Mouse (Mus musculus) neural tube, embryonic 11.5 days (tissue): ENCODE measurements around the gene Pole3. TPM values are rescaled to one million over a fixed set of nuclear protein-coding genes. Genes with fewer than 3 reads are reported as not detected.

Experiments used
- ATAC-seq: fragments of 200-750 bp; cut with Nextera tagmentation; 2 replicates; pipeline ENCODE4 v1.8.0; 2017; ENCODE audit warnings: moderate number of reproducible peaks, mild to moderate bottlenecking, moderate TSS enrichment, moderate library complexity; ENCODE audit not compliant: insufficient read depth, low FRiP score, low TSS enrichment
- DNase-seq: peaks from one replicate; pipeline ENCODE4 v3.0.0-alpha.2; 2015; ENCODE audit warnings: low spot score
- H3K27ac ChIP-seq: fragments of 300-500 bp; sonication (generic); 2 replicates; pipeline ENCODE4 v1.5.1; 2014; ENCODE audit warnings: low read depth, mild to moderate bottlenecking, low read length
- H3K27me3 ChIP-seq: fragments of 300-500 bp; sonication (generic); 2 replicates; pipeline ENCODE4 v1.6.1; 2014; ENCODE audit warnings: mild to moderate bottlenecking, low read length, mixed read lengths; ENCODE audit not compliant: control insufficient read depth, insufficient read depth
- H3K36me3 ChIP-seq: fragments of 300-500 bp; sonication (generic); 2 replicates; pipeline ENCODE4 v1.6.1; 2014; ENCODE audit warnings: mild to moderate bottlenecking, low read length, moderate library complexity, mixed read lengths; ENCODE audit not compliant: control insufficient read depth, insufficient read depth
- H3K4me1 ChIP-seq: fragments of 300-500 bp; sonication (generic); 2 replicates; pipeline ENCODE4 v1.6.1; 2014; ENCODE audit warnings: low read length, mixed read lengths; ENCODE audit not compliant: control insufficient read depth, insufficient read depth
- H3K4me2 ChIP-seq: fragments of 300-500 bp; sonication (generic); 2 replicates; pipeline ENCODE4 v1.6.1; 2014; ENCODE audit warnings: low read depth, mild to moderate bottlenecking, moderate library complexity
- H3K4me3 ChIP-seq: fragments of 300-500 bp; sonication (generic); 2 replicates; pipeline ENCODE4 v1.5.1; 2014; ENCODE audit warnings: low read depth, low read length
- H3K9ac ChIP-seq: fragments of 300-500 bp; sonication (generic); 2 replicates; pipeline ENCODE4 v1.6.1; 2014; ENCODE audit warnings: mild to moderate bottlenecking, low read length
- H3K9me3 ChIP-seq: fragments of 300-500 bp; sonication (generic); 2 replicates; pipeline ENCODE4 v1.6.1; 2016; ENCODE audit warnings: low read length; ENCODE audit not compliant: control insufficient read depth
- WGBS: fragments of 180-500 bp; shearing (Covaris S2); extraction: QIAGEN DNeasy Blood & Tissue Kit; methylation state at CpG from one replicate; pipeline ENCODE4 v1.1.7; 2014; 5-methylcytosine and 5-hydroxymethylcytosine counted together
- polyA plus RNA-seq: library from polyadenylated mRNA; unstranded; fragments of >200 nt; fragmentation: Nextera tagmentation; extraction: Ambion mirVana; gene quantifications from 2 replicates; pipeline ENCODE4 v1.2.1, GENCODE M21; 2014

Pole3 gene
- polyA plus RNA-seq, 1 experiment from 2014 or later: 108 TPM

GRCm38 (mm10) chr4:62503374-62503970 lies 21.4 kb downstream of the Pole3 start, which contains the start of gene Hdhd3:
Gene Hdhd3, minus strand, starts transcription at chr4:62503467.
- H3K4me1 ChIP-seq: peaks cover 3% of the 10 kb centered on the region; the same call in 1 of the 2 replicates
- no peak within 1 kb of the TSS for H3K27ac ChIP-seq
- peak within 1 kb of the TSS; percentile 59 for H3K4me2 ChIP-seq
- ATAC-seq: no peak
- H3K27me3 ChIP-seq: no peaks in the 10 kb centered on the region
- no peaks in the 10 kb centered on the region for H3K9me3 ChIP-seq
- H3K4me3 ChIP-seq: peak within 1 kb of the TSS; percentile 68
- H3K9ac ChIP-seq: peak within 1 kb of the TSS; percentile 63
- H3K36me3 ChIP-seq: no peaks in the 10 kb centered on the region; the same call in 1 of the 2 replicates
- WGBS: 84% methylated on average over 3 of the region's 3 CpGs
- no peak for DNase-seq

DNA sequence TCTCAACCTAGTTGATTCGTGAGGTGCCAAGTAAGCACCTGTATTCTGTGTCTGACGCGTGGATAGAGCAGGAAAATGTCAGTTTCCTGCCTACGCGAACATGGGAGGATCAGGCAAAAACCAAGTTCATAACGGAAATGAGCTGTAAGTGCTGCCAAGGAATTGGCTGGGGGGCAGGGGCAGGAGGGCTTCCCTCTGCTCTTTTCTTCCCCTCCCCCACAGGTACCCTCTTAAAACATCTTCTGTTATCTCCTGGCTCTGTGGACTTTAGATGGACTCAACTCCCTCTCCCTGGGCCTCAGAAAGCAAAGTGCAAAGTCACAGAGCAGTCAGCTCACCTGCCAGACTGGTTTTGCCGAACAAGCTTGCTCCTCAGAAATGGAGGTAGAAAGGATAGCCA lies 21.9 kb downstream of the Pole3 start:
- 82% methylated on average over 7 of the region's 7 CpGs for WGBS
- no peaks in the 10 kb centered on the region for H3K27me3 ChIP-seq
- no peak overlapping the region for H3K4me2 ChIP-seq
- no peak overlapping the region for H3K4me3 ChIP-seq
- peaks cover 3% of the 10 kb centered on the region; the same call in 1 of the 2 replicates for H3K4me1 ChIP-seq
- ATAC-seq (no peak), DNase-seq (no peak)
- no peak overlapping the region for H3K9ac ChIP-seq
- H3K36me3 ChIP-seq: no peaks in the 10 kb centered on the region; the same call in 1 of the 2 replicates
- no peaks in the 10 kb centered on the region for H3K9me3 ChIP-seq
- no peak overlapping the region for H3K27ac ChIP-seq

GRCm38 (mm10) chr4:62501964-62502732 lies 22.7 kb downstream of the Pole3 start:
- ATAC-seq (peak; percentile 97), DNase-seq (peak; percentile 93)
- H3K36me3 ChIP-seq: no peaks in the 10 kb centered on the region; the same call in 1 of the 2 replicates
- no peaks in the 10 kb centered on the region for H3K27me3 ChIP-seq
- no peak overlapping the region for H3K27ac ChIP-seq
- H3K4me2 ChIP-seq: peak overlapping the region; percentile 59
- 4% methylated on average over 38 of the region's 38 CpGs for WGBS
- H3K4me1 ChIP-seq: peaks cover 3% of the 10 kb centered on the region; the same call in 1 of the 2 replicates
- no peaks in the 10 kb centered on the region for H3K9me3 ChIP-seq
- H3K4me3 ChIP-seq: peak overlapping the region; percentile 68
- peak overlapping the region; percentile 63 for H3K9ac ChIP-seq

DNA sequence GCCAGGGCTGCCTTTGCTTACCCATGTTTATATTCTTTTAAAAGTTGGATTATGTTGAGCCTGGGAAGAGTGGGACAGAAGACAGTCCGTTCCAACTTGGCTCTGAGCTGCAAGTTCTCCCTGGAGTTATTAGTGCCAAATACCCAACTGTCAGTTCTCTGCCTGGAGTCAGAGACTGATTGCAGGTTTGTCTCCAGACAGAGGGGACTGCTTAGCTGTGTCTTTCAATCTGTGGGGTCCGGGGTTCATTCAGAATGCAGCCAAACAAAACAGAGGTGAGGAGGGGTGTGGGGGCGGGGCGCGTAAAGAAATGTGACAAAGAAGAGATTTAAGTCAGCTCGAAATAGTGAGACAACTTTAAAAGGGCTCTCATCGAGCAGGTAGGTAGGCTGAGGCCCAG lies 23.3 kb downstream of the Pole3 start:
- DNase-seq: no peak
- peak overlapping the region; percentile 68 for H3K4me3 ChIP-seq

DNA sequence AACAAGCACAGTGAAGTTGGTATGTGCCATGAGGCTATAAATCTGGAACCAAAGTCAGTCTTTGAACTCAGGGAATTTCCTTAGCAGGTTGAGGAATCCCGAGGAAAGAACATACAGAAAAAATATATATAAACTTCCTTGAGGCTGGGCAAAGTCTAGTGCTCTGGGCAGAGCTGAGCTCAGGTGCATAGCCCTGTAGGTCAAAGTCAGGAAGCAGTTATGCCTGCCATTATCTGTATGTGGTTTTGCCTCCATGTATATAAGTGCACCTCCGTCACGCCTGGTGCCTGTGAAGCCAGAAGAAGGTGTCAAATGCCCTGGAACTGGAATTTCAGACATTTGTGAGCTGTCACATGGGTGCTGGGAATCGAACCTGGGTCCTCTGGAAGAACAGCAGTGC lies 24.1 kb downstream of the Pole3 start:
- no peak for DNase-seq
- no peak overlapping the region for H3K4me2 ChIP-seq
- 88% methylated on average over 4 of the region's 4 CpGs for WGBS

More for the DNA sequence above, 23.3 kb downstream of the Pole3 start:
- ATAC-seq: no peak; the same call in 1 of the 2 replicates
- Histone ChIP-seq H3K4me1 (peaks cover 3% of the 10 kb centered on the region; the same call in 1 of the 2 replicates), H3K4me2 (peak overlapping the region; percentile 59), H3K9ac (peak overlapping the region; percentile 63), H3K27ac (no peak overlapping the region), H3K27me3 (no peaks in the 10 kb centered on the region), H3K36me3 (no peaks in the 10 kb centered on the region; the same call in 1 of the 2 replicates), H3K9me3 (no peaks in the 10 kb centered on the region)
- 5% methylated on average over 7 of the region's 7 CpGs for WGBS

DNA sequence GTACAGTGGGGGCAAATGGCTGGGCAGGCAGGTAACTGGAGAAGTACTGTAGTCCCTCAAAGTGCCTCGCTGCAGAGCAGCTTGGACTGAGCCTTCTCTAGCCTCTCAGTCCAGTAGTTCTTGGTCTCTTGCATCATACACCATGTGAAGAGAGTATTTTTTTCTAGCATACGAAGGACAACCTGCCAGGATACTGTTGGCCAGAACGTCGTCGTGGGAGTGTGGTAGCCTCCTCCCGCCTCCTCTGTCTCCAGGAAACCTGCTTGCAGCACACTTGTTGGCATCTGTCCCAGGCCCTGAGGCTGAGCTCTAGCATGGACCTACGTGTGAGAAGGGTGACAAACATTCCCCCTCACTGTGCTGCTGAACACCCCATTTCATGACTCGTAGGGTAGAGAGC lies 28.1 kb downstream of the Pole3 start:
- Histone ChIP-seq H3K27ac (no peak overlapping the region), H3K27me3 (no peaks in the 10 kb centered on the region), H3K4me1 (peaks cover 3% of the 10 kb centered on the region; the same call in 1 of the 2 replicates), H3K9me3 (no peaks in the 10 kb centered on the region), H3K4me3 (no peak overlapping the region), H3K9ac (no peak overlapping the region), H3K36me3 (no peaks in the 10 kb centered on the region; the same call in 1 of the 2 replicates), H3K4me2 (no peak overlapping the region)
- WGBS: 84% methylated on average over 8 of the region's 8 CpGs
- ATAC-seq (no peak), DNase-seq (no peak)

More for the DNA sequence above, 24.1 kb downstream of the Pole3 start:
- Histone ChIP-seq H3K9me3 (no peaks in the 10 kb centered on the region), H3K9ac (no peak overlapping the region), H3K4me3 (no peak overlapping the region), H3K36me3 (no peaks in the 10 kb centered on the region; the same call in 1 of the 2 replicates), H3K27me3 (no peaks in the 10 kb centered on the region), H3K4me1 (peaks cover 3% of the 10 kb centered on the region; the same call in 1 of the 2 replicates), H3K27ac (no peak overlapping the region)
- ATAC-seq: no peak

DNA sequence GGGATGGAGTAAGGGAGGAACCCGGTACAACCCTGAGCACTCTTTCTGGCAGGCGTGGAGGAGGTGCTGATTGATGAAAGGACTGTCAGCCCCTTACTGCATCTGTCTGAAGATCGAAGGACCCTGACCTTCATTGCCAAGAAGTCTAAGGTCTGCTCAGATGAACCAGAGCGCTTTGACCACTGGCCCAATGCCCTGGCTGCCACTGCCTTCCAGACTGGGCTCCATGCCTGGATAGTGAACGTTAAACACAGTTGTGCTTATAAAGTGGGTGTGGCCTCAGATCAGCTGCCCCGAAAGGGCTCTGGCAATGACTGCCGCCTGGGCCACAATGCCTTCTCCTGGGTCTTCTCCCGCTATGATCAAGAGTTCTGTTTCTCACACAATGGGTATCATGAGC lies 28.9 kb downstream of the Pole3 start:
- H3K9ac ChIP-seq: no peak overlapping the region
- H3K36me3 ChIP-seq: no peaks in the 10 kb centered on the region; the same call in 1 of the 2 replicates
- DNase-seq (no peak), ATAC-seq (no peak)
- no peak overlapping the region for H3K27ac ChIP-seq
- no peaks in the 10 kb centered on the region for H3K27me3 ChIP-seq
- no peak overlapping the region for H3K4me2 ChIP-seq
- WGBS: 82% methylated on average over 8 of the region's 8 CpGs
- no peak overlapping the region for H3K4me3 ChIP-seq
- H3K4me1 ChIP-seq: no peaks in the 10 kb centered on the region
- no peaks in the 10 kb centered on the region for H3K9me3 ChIP-seq

GRCm38 (mm10) chr4:62494230-62494629 lies 30.6 kb downstream of the Pole3 start:
- Histone ChIP-seq H3K4me1 (no peaks in the 10 kb centered on the region), H3K9me3 (no peaks in the 10 kb centered on the region), H3K27me3 (no peaks in the 10 kb centered on the region), H3K9ac (no peak overlapping the region), H3K4me2 (no peak overlapping the region), H3K27ac (no peak overlapping the region), H3K4me3 (no peak overlapping the region), H3K36me3 (no peaks in the 10 kb centered on the region; the same call in 1 of the 2 replicates)
- WGBS: 74% methylated on average over 9 of the region's 9 CpGs
- no peak for DNase-seq
- ATAC-seq: no peak
